Mouse (Mus musculus): ENCODE results near the gene Cadps2. TPM values are rescaled to one million over a fixed set of nuclear protein-coding genes. Genes with fewer than 3 reads are reported as not detected.

Gene Cadps2
- total RNA-seq, 2 experiments from 2014 or later = 1.1 to 1.4 TPM

GRCm38 (mm10) chr6:23777641-23778040, 61.6 kb downstream of the Cadps2 start:
- DNase-seq (ENCODE audit: low spot score in 2 of 2) = no peak

- DNase-seq (ENCODE audit: low spot score in 2 of 2) = no peak
These were observed 77.0 kb downstream of the Cadps2 start for GRCm38 (mm10) chr6:23762204-23762603.

GRCm38 (mm10) chr6:23758249-23758648, 81.0 kb downstream of the Cadps2 start:
- no peak for DNase-seq (ENCODE audit: low spot score in 2 of 2)

GRCm38 (mm10) chr6:23748823-23749222, 90.4 kb downstream of the Cadps2 start:
- no peak for DNase-seq (ENCODE audit: low spot score in 2 of 2)

- DNase-seq (ENCODE audit: low spot score in 2 of 2) = no peak
These were observed 99.2 kb downstream of the Cadps2 start for GRCm38 (mm10) chr6:23740010-23740409.

GRCm38 (mm10) chr6:23732750-23733149, 106.5 kb downstream of the Cadps2 start:
- no peak for DNase-seq (ENCODE audit: low spot score in 2 of 2)

- no peak for DNase-seq (ENCODE audit: low spot score in 2 of 2)
These were observed 110.6 kb downstream of the Cadps2 start for GRCm38 (mm10) chr6:23728620-23729019.

- DNase-seq (ENCODE audit: low spot score in 2 of 2) = no peak
These were observed 115.5 kb downstream of the Cadps2 start for GRCm38 (mm10) chr6:23723697-23724096.

- DNase-seq (ENCODE audit: low spot score in 2 of 2) = no peak
These were observed 118.8 kb downstream of the Cadps2 start for GRCm38 (mm10) chr6:23720401-23720800.

- no peak for DNase-seq (ENCODE audit: low spot score in 2 of 2)
These were observed 131.7 kb downstream of the Cadps2 start for GRCm38 (mm10) chr6:23707506-23707905.

- no peak for DNase-seq (ENCODE audit: low spot score in 2 of 2)
These were observed 138.3 kb downstream of the Cadps2 start for GRCm38 (mm10) chr6:23700879-23701278.

GRCm38 (mm10) chr6:23678172-23678571, 161.0 kb downstream of the Cadps2 start:
- no peak for DNase-seq (ENCODE audit: low spot score in 2 of 2)

- DNase-seq (ENCODE audit: low spot score in 2 of 2) = no peak
These were observed 184.2 kb downstream of the Cadps2 start, which contains the start of gene Rnf148 for GRCm38 (mm10) chr6:23655036-23655435. Gene Rnf148, minus strand, starts transcription at chr6:23655136.

GRCm38 (mm10) chr6:23650205-23650604, 189.0 kb downstream of the Cadps2 start, which contains the start of gene Rnf133:
Gene Rnf133, minus strand, starts transcription at chr6:23650305.
- DNase-seq (ENCODE audit: low spot score in 2 of 2) = no peak

GRCm38 (mm10) chr6:23648732-23649131, 190.5 kb downstream of the Cadps2 start:
- DNase-seq (ENCODE audit: low spot score in 2 of 2) = no peak

- peak in 1 of 2 experiments; percentile 36 for DNase-seq (ENCODE audit: low spot score in 2 of 2)
These were observed 191.5 kb downstream of the Cadps2 start for GRCm38 (mm10) chr6:23647627-23648247.

GRCm38 (mm10) chr6:23637081-23637480, 202.1 kb downstream of the Cadps2 start:
- no peak for DNase-seq (ENCODE audit: low spot score in 2 of 2)

- no peak for DNase-seq (ENCODE audit: low spot score in 2 of 2)
These were observed 204.0 kb downstream of the Cadps2 start for GRCm38 (mm10) chr6:23635208-23635607.

GRCm38 (mm10) chr6:23634016-23634415, 205.2 kb downstream of the Cadps2 start:
- no peak for DNase-seq (ENCODE audit: low spot score in 2 of 2)

GRCm38 (mm10) chr6:23630465-23630864, 208.8 kb downstream of the Cadps2 start:
- DNase-seq (ENCODE audit: low spot score in 2 of 2) = no peak

GRCm38 (mm10) chr6:23575102-23575501, 264.1 kb downstream of the Cadps2 start:
- no peak for DNase-seq (ENCODE audit: low spot score in 2 of 2)

- no peak for DNase-seq (ENCODE audit: low spot score in 2 of 2)
These were observed 265.5 kb downstream of the Cadps2 start for GRCm38 (mm10) chr6:23573750-23574149.

GRCm38 (mm10) chr6:23572401-23572800, 266.8 kb downstream of the Cadps2 start:
- no peak for DNase-seq (ENCODE audit: low spot score in 2 of 2)
